Mouse (Mus musculus): ENCODE results near the gene Gsn.

DNA sequence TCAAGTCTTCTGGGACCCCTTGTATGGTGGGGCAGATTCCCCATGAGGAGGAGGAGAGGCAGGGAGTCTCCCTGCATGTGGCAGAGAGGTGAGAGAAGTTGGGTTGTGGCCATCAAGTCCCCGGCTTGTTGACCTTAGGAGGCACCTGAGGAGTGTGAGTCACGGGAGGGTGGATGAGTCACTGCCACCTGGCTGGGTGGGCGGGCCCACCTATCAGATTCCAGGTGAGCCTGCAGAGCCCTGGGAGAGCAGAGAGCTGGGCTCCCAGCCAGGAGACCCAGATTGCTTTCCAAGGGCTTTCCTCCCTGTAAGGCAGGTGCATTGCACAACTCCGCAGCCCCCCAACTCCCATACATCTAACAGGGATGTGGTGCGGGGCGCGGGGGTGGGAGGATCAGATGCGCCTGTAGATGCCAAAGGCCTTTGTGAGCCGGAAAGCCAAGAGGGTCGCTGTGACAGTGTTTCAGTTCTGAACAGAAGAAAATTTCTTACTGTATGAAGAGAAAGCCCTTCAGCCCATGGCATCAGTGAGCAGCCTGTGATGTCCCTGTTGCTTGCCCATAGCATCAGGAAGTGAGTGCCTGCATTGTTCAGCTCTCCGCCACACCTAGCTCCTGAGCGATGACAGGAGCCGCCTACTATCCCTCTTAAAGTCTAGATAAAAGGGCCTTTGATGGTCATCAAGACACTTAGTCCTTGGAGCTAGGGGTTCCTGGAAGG lies 11.1 kb downstream of the Gsn start:
- TF ChIP-seq CTCF (IDR thresholded peaks at IDR 0.05; ENCODE audit: extremely low read depth, insufficient read depth, insufficient read length, insufficient replicate concordance) (no peak), POLR2A (IDR thresholded peaks at IDR 0.05; ENCODE audit: low read depth, low read length) (no peak)
